Mouse (Mus musculus) spleen, adult 2 months (tissue): Measurements from ENCODE around the gene Rxfp1.

ENCODE experiments used
- CTCF ChIP-seq: fragments of 200-500 bp; IDR thresholded peaks from 2 replicates; pipeline ENCODE4 v1.5.1; 2011; ENCODE audit warnings: mild to moderate bottlenecking, inconsistent platforms; ENCODE audit not compliant: insufficient read depth, insufficient read length, insufficient replicate concordance; ENCODE audit errors: extremely low read depth
- POLR2A ChIP-seq: fragments of 200-500 bp; IDR thresholded peaks from 2 replicates; pipeline ENCODE4 v1.6.1; 2011; ENCODE audit warnings: low read depth, low read length, inconsistent platforms

- TF ChIP-seq CTCF: no peak
- TF ChIP-seq POLR2A: no peak
These were observed 7.4 kb upstream of the Rxfp1 start for GRCm38 (mm10) chr3:79745101-79745500.
